Mouse (Mus musculus) midbrain, postnatal 0 days (tissue): Measurements from ENCODE around the gene Cfap57. TPM values are rescaled to one million over a fixed set of nuclear protein-coding genes. Genes with fewer than 3 reads are reported as not detected.

Experiments
- ATAC-seq: fragments of 200-750 bp; cut with Nextera tagmentation; 2 replicates; pipeline ENCODE4 v1.8.0; 2017; ENCODE audit warnings: moderate number of reproducible peaks, mild to moderate bottlenecking, moderate TSS enrichment, moderate library complexity; ENCODE audit not compliant: low FRiP score
- DNase-seq: peaks from one replicate; pipeline ENCODE4 v3.0.0-alpha.2; 2015; ENCODE audit warnings: low spot score
- H3K27ac ChIP-seq: fragments of 300-500 bp; sonication (generic); 2 replicates; pipeline ENCODE4 v1.5.1; 2014; ENCODE audit warnings: low read depth, mild to moderate bottlenecking, low read length, mixed read lengths
- H3K27me3 ChIP-seq: fragments of 300-500 bp; sonication (generic); 2 replicates; pipeline ENCODE4 v1.6.1; 2014; ENCODE audit warnings: low read length, control low read depth, mixed read lengths; ENCODE audit not compliant: insufficient read depth
- H3K36me3 ChIP-seq: fragments of 300-500 bp; sonication (generic); 2 replicates; pipeline ENCODE4 v1.6.1; 2014; ENCODE audit warnings: low read length, control low read depth, mixed read lengths; ENCODE audit not compliant: insufficient read depth
- H3K4me1 ChIP-seq: fragments of 300-500 bp; sonication (generic); 2 replicates; pipeline ENCODE4 v1.6.1; 2014; ENCODE audit warnings: mild to moderate bottlenecking, control low read depth, antibody characterized with exemption, low read length, mixed read lengths; ENCODE audit not compliant: insufficient read depth
- H3K4me2 ChIP-seq: fragments of 300-500 bp; sonication (generic); 2 replicates; pipeline ENCODE4 v1.6.1; 2014; ENCODE audit warnings: low read depth, mild to moderate bottlenecking, low read length, mixed read lengths; ENCODE audit not compliant: poor library complexity, severe bottlenecking
- H3K4me3 ChIP-seq: fragments of 300-500 bp; sonication (generic); 2 replicates; pipeline ENCODE4 v1.5.1; 2014; ENCODE audit warnings: low read depth, mild to moderate bottlenecking, low read length, moderate library complexity
- H3K9ac ChIP-seq: fragments of 300-500 bp; sonication (generic); replicated peaks from 2 replicates; pipeline ENCODE4 v1.6.1; 2014; ENCODE audit warnings: mild to moderate bottlenecking, low read length, moderate library complexity, mixed read lengths; ENCODE audit not compliant: poor library complexity, severe bottlenecking
- H3K9me3 ChIP-seq: fragments of 300-500 bp; sonication (generic); 2 replicates; pipeline ENCODE4 v1.6.1; 2016; ENCODE audit warnings: low read length, control low read depth
- CTCF ChIP-seq: IDR thresholded peaks from 2 replicates; pipeline ENCODE4 v1.5.1; 2016; ENCODE audit warnings: antibody characterized with exemption, mild to moderate bottlenecking
- WGBS: fragments of 180-500 bp; shearing (Covaris S2); extraction: QIAGEN DNeasy Blood & Tissue Kit; methylation state at CpG from one replicate; pipeline ENCODE4 v1.1.7; 2014; 5-methylcytosine and 5-hydroxymethylcytosine counted together
- polyA plus RNA-seq: library from polyadenylated mRNA; unstranded; fragments of >200 nt; fragmentation: Nextera tagmentation; extraction: Ambion mirVana; gene quantifications from 2 replicates; pipeline ENCODE4 v1.2.1, GENCODE M21; 2015
- total RNA-seq: library from RNA; depleted of rRNA; stranded (reverse); fragments of >200 nt; gene quantifications from 2 replicates; pipeline ENCODE4 v1.2.3, GENCODE M21; 2014

Gene Cfap57
- total and polyA plus RNA-seq, 2 experiments from 2014 or later, result 0.82 to 1.4 TPM

GRCm38 (mm10) chr4:118533156-118533555 lies 87.4 kb downstream of the Cfap57 start:
- Histone ChIP-seq H3K27ac (no peak overlapping the region), H3K4me3 (no peak overlapping the region), H3K4me1 (no peaks in the 10 kb centered on the region), H3K9me3 (no peaks in the 10 kb centered on the region), H3K9ac (no peak overlapping the region), H3K27me3 (no peaks in the 10 kb centered on the region), H3K36me3 (no peaks in the 10 kb centered on the region), H3K4me2 (no peak overlapping the region)
- no peak for DNase-seq
- WGBS, result 62% methylated on average over 3 of the region's 4 CpGs
- no peak for TF ChIP-seq CTCF
- no peak for ATAC-seq

- H3K4me2 ChIP-seq, result no peak overlapping the region
- 82% methylated on average over 5 of the region's 5 CpGs for WGBS
- H3K4me3 ChIP-seq, result no peak overlapping the region
- H3K27me3 ChIP-seq, result no peaks in the 10 kb centered on the region
- no peak overlapping the region for H3K9ac ChIP-seq
- no peaks in the 10 kb centered on the region for H3K36me3 ChIP-seq
- TF ChIP-seq CTCF, result no peak
- ATAC-seq (no peak), DNase-seq (no peak)
- no peak overlapping the region for H3K27ac ChIP-seq
- H3K9me3 ChIP-seq, result no peaks in the 10 kb centered on the region
- H3K4me1 ChIP-seq, result no peaks in the 10 kb centered on the region
Observed at GRCm38 (mm10) chr4:118532663-118533062, 87.9 kb downstream of the Cfap57 start.

- H3K4me3 ChIP-seq, result no peak overlapping the region
- H3K4me1 ChIP-seq, result no peaks in the 10 kb centered on the region
- no peak overlapping the region for H3K9ac ChIP-seq
- H3K4me2 ChIP-seq, result no peak overlapping the region
- no peak for DNase-seq
- 87% methylated on average over 6 of the region's 6 CpGs for WGBS
- no peak for TF ChIP-seq CTCF
- no peaks in the 10 kb centered on the region for H3K36me3 ChIP-seq
- H3K9me3 ChIP-seq, result no peaks in the 10 kb centered on the region
- ATAC-seq, result no peak
- H3K27ac ChIP-seq, result no peak overlapping the region
- H3K27me3 ChIP-seq, result no peaks in the 10 kb centered on the region
Observed at GRCm38 (mm10) chr4:118527720-118528119, 92.9 kb downstream of the Cfap57 start.

DNA sequence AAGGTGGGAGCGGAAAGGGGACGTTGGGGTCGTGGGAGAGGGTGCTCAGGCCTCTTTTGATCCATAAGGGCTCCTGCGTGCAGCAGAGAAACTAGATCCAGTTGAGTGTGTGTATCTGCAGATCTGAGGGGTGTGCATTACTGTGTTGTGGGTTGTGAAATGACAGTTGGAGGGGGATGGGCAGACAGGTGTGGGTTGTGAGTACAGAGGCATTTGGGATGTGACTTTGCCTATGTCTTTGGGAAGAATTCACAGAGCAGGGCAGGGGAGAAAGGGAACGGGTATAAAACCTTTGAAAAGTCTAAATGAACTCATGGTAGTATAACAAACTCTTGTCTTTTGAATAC lies 93.3 kb downstream of the Cfap57 start:
- no peaks in the 10 kb centered on the region for H3K4me1 ChIP-seq
- WGBS, result 38% methylated on average over 5 of the region's 5 CpGs
- no peak overlapping the region for H3K27ac ChIP-seq
- no peak for TF ChIP-seq CTCF
- no peaks in the 10 kb centered on the region for H3K9me3 ChIP-seq
- no peak overlapping the region for H3K4me3 ChIP-seq
- H3K36me3 ChIP-seq, result no peaks in the 10 kb centered on the region
- no peak overlapping the region for H3K4me2 ChIP-seq
- H3K27me3 ChIP-seq, result no peaks in the 10 kb centered on the region
- no peak for DNase-seq
- ATAC-seq, result no peak
- no peak overlapping the region for H3K9ac ChIP-seq

DNA sequence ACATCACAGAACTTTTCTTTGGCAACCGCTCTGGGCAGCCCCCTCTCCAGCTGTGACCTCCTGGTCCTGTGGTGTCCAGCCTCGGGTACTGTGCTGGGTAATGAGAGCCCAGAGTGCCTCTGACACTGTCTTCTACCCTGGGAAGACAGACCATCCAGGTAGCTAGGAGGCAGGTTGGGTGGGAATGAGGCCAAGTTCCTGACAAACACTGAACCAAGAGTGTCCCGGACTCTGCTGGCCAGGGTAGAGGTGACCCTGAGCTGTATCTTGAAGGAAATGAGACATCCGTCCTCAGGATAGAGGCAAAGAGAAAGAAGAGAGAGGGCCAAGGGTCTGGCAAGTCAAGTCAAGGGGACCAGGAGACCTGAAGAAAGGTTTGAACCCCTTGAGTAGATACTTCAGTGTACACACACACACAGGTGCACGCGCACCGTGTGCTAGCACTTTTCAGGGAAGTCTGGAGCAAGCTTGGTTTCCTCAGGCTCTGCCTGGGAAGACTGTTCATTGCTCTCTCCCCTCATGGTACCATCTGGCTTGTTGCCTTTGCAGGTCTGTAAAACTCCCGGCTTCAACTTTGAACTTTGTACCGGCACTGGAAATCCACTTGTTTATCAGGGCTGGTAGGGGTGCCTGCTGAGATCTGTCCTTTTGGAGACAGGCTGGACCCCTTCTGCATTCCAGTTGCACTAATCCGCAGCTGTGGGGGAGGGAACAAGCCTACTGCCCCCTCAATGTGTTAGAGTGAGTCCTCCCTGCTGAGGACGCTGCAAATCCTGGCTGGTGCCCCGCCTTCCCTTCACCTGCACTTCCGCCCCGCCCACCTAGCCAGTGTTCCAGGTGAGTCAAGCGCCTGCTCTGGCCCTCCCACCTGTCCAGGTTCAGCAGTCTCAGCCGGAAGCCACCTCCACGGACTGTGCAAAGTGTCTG lies 93.9 kb downstream of the Cfap57 start, which contains the start of gene 2610528J11Rik:
Gene 2610528J11Rik, plus strand, starts transcription at position 592 of the 927 bp plus-strand sequence.
- H3K4me3 ChIP-seq, result no peak within 1 kb of the TSS
- H3K9me3 ChIP-seq, result no peaks in the 10 kb centered on the region
- no peak within 1 kb of the TSS for H3K27ac ChIP-seq
- H3K36me3 ChIP-seq, result no peaks in the 10 kb centered on the region
- no peak for TF ChIP-seq CTCF
- H3K9ac ChIP-seq, result no peak within 1 kb of the TSS
- H3K4me1 ChIP-seq, result no peaks in the 10 kb centered on the region
- WGBS, result 37% methylated on average over 17 of the region's 17 CpGs
- no peak for ATAC-seq
- no peak within 1 kb of the TSS for H3K4me2 ChIP-seq
- H3K27me3 ChIP-seq, result no peaks in the 10 kb centered on the region
- no peak for DNase-seq

DNA sequence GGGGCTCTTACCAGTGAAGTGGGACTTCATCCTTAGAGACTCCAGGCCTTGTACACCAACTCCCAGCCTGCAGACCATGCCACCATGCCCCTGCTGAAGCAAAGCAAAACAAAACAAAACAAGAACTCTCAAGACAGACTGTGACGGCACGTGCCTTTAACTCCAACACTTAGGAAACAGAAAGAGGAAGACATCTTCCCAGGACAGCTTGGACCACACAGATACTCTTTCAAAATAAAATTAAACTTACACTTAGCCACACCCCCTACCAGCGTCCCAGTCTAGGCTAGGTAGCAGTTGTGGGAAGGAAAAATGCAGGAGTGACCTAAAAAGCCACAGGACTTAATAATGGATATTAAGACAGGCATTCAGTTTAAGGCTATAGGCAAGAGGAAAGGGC lies 94.8 kb downstream of the Cfap57 start:
- ATAC-seq (no peak), DNase-seq (no peak)
- Histone ChIP-seq H3K9me3 (no peaks in the 10 kb centered on the region), H3K4me1 (no peaks in the 10 kb centered on the region), H3K4me3 (no peak overlapping the region), H3K27ac (no peak overlapping the region), H3K9ac (no peak overlapping the region), H3K27me3 (no peaks in the 10 kb centered on the region), H3K4me2 (no peak overlapping the region), H3K36me3 (no peaks in the 10 kb centered on the region)
- WGBS, result 75% methylated on average over 3 of the region's 3 CpGs
- no peak for TF ChIP-seq CTCF
